Mouse (Mus musculus): ENCODE results near the gene Kpna1. TPM values are rescaled to one million over a fixed set of nuclear protein-coding genes. Genes with fewer than 3 reads are reported as not detected.
A peak's percentile ranks its signal among the peaks of the same experiment; 100 is the strongest.
"Not testable (repeated sequence)": the region's sequence is repeated elsewhere in the genome, so short reads cannot be mapped to it uniquely, and the experiment has no call there.

Gene Kpna1
- total RNA-seq (2021) = 100 to 1,000 TPM; 148 to 152 TPM
- long read RNA-seq, experiment 1, full-length matches to known transcripts = 130 of 154 reads
- long read RNA-seq, experiment 1, partial matches to known transcripts = 8 of 154 reads
- long read RNA-seq, experiment 1, other reads (novel, unspliced or antisense) = 16 of 154 reads
- long read RNA-seq, experiment 2, full-length matches to known transcripts = 74 of 97 reads
- long read RNA-seq, experiment 2, partial matches to known transcripts = 5 of 97 reads
- long read RNA-seq, experiment 2, other reads (novel, unspliced or antisense) = 18 of 97 reads

GRCm38 (mm10) chr16:35978450-35978849 lies at the start of gene Kpna1:
Kpna1 (plus strand) TSS chr16:35978750.
- not testable (repeated sequence) for DNase-seq (ENCODE audit: low spot score in 2 of 2)

GRCm38 (mm10) chr16:35932179-35933055 lies 46.1 kb upstream of the Kpna1 start:
- no peak for DNase-seq (ENCODE audit: low spot score in 2 of 2)

- no peak for DNase-seq (ENCODE audit: low spot score in 2 of 2)
These were observed 45.4 kb upstream of the Kpna1 start for GRCm38 (mm10) chr16:35933181-35933580.

- DNase-seq (ENCODE audit: low spot score in 2 of 2) = peak; percentile 32 to 49
These were observed 40.1 kb upstream of the Kpna1 start, which contains the start of the genes Parp9 and Dtx3l for GRCm38 (mm10) chr16:35938211-35939151. Parp9 (plus strand) TSS chr16:35938470. Dtx3l (minus strand) TSS chr16:35939151.

- DNase-seq (ENCODE audit: low spot score in 2 of 2) = no peak
These were observed 39.3 kb upstream of the Kpna1 start for GRCm38 (mm10) chr16:35939261-35939660.

- DNase-seq (ENCODE audit: low spot score in 2 of 2) = peak; percentile 73 to 74
These were observed 38.9 kb upstream of the Kpna1 start for GRCm38 (mm10) chr16:35939690-35940089.

- DNase-seq (ENCODE audit: low spot score in 2 of 2) = no peak
These were observed 37.2 kb upstream of the Kpna1 start for GRCm38 (mm10) chr16:35941382-35941781.

- no peak for DNase-seq (ENCODE audit: low spot score in 2 of 2)
These were observed 29.3 kb upstream of the Kpna1 start for GRCm38 (mm10) chr16:35949264-35949663.

- no peak for DNase-seq (ENCODE audit: low spot score in 2 of 2)
These were observed 27.3 kb upstream of the Kpna1 start for GRCm38 (mm10) chr16:35951216-35951615.

- DNase-seq (ENCODE audit: low spot score in 2 of 2) = no peak
These were observed 25.9 kb upstream of the Kpna1 start for GRCm38 (mm10) chr16:35952628-35953130.

GRCm38 (mm10) chr16:35965991-35966390 lies 12.6 kb upstream of the Kpna1 start:
- DNase-seq (ENCODE audit: low spot score in 2 of 2) = not testable (repeated sequence)

- DNase-seq (ENCODE audit: low spot score in 2 of 2) = no peak
These were observed 12.0 kb upstream of the Kpna1 start for GRCm38 (mm10) chr16:35966411-35967115.

GRCm38 (mm10) chr16:35967319-35967718 lies 11.2 kb upstream of the Kpna1 start:
- no peak for DNase-seq (ENCODE audit: low spot score in 2 of 2)

- no peak for DNase-seq (ENCODE audit: low spot score in 2 of 2)
These were observed 10.4 kb upstream of the Kpna1 start for GRCm38 (mm10) chr16:35968149-35968548.

GRCm38 (mm10) chr16:35974021-35974420 lies 4.5 kb upstream of the Kpna1 start:
- no peak for DNase-seq (ENCODE audit: low spot score in 2 of 2)

- DNase-seq (ENCODE audit: low spot score in 2 of 2) = peak; percentile 100
These were observed 2.8 kb downstream of the Kpna1 start for GRCm38 (mm10) chr16:35981363-35981821.

GRCm38 (mm10) chr16:35982506-35982901 lies 4.0 kb downstream of the Kpna1 start:
- no peak for DNase-seq (ENCODE audit: low spot score in 2 of 2)

GRCm38 (mm10) chr16:35982902-35983516 lies 4.5 kb downstream of the Kpna1 start:
- DNase-seq (ENCODE audit: low spot score in 2 of 2) = peak; percentile 88 to 94

- peak; percentile 75 to 79 for DNase-seq (ENCODE audit: low spot score in 2 of 2)
These were observed 5.1 kb downstream of the Kpna1 start for GRCm38 (mm10) chr16:35983517-35984101.

All from left cerebral cortex, adult 18-20 months (tissue).